Mouse (Mus musculus): Measurements from ENCODE around the gene Pagr1a.

Gene Pagr1a

DNA sequence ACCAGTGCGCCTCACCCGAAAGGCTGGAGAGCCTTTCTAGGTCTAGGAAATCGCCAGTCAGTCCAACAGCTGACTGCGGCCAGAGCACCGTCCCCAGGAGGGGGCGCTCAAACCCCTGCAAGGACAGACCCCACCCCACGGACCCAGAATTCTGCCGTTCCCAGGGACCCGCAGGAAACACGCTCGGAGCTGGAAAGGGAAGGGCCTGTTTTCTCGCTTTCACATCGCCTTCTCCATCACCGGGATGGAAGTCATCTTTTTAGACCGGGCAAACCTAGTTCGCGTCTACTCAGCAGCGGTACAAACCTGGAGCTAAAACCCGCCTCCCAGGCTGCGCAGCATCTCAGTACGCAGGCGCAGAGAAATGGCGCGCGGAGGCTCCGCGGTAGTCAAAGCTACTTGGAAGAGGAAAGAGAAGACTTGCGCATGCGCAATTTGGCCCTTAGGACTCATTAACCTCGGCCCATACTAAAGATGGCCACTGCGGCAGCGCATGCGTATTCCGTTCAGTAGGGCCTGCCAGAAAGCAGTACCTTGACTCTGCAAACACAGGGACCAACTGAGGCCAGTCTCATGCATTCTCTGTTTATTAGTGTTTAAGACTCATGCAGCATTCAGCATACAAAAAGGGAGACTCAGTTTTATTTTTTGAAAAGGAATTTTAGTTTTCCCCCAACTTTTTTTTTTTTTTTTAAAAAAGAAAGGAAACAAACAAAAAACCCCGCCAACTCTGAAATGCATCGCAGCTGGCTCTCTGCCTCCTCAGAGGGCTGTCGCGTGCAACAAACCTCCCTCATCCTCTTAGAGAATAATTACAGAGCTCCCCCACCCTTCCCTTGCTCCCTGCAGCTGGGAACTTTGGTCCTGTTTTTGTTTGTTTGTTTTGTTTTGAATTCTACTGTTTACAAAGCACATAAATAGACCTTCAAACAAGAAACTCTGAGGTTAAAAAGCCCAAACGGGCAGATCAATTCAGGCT is at the start of gene Pagr1a:
Gene Pagr1a, minus strand, starts transcription at position 382 of the 979 bp plus-strand sequence.
- DNase-seq = peak; percentile 93 to 94

GRCm38 (mm10) chr7:127066317-127066716 is 49.2 kb upstream of the Pagr1a start:
- no peak for DNase-seq

DNA sequence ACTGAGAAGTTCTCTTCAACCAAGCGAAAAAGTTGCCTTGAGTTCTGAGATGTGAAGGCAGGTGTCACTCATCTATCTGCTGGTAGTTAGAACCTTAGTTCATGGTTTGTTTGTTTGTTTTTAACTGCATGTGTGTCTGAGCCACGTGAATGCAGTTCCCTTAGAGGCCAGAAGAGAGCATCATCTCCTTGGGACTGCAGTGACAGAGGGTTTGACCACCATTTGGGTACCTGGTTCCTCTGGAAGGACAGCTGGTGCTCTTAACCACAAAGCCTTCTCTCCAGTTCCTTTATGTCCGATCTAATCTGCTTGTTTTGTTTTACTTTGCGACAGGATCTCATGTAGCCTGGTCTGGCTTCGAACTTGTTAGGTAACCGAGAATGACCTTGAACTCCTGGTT is 48.4 kb upstream of the Pagr1a start:
- no peak for DNase-seq

DNA sequence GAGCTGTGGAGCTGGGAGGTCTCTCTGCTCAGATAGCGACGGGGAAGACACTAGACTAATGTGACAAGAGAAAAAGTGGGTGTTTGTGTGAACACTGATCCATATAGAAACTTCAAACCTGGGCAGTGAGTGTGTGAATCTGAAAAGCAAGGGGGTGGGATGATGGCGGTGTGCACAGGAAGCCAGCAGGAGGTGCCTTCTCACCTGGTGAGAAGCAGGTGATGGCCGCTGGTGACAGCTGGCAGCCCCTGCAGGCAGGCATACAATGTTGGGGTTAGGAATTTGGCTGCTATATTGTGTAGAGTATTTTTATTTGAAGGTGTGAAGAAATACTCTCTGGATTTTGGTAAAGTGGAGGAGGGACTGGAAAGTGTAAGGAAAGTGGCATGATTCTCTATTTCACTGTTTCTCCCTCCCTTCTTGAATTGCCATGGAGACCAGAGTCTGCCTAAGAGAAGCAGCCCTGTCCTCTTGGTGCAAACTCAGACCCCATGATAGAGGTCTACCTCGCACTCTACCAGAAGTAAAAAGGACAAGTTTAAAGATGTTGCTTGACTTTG is 38.0 kb upstream of the Pagr1a start:
- DNase-seq = no peak

- DNase-seq = peak; percentile 76 to 87
These were observed 24.9 kb upstream of the Pagr1a start, which contains the start of gene Kif22 for GRCm38 (mm10) chr7:127041851-127042672. TSS of gene Kif22 (minus strand) at chr7:127042471.

DNA sequence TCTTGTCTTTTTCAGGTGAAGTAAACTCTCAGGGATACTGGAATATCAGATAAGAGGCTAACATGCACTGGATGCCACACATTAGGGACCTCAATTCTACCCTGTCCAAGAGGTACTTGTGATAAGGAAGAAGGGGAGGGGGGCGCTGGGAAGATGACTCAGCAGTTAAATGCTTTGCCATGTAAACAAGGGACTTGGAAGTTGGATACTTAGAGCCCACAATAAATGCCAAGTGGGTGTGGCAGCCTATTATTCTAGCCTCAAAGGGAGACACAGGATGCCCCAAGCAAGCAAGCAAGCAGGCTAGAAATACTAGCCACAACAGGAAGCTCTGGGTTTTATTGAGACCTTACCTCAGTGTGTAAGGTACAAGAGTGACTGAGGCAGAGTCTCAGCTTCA is 14.1 kb upstream of the Pagr1a start:
- no peak for DNase-seq

DNA sequence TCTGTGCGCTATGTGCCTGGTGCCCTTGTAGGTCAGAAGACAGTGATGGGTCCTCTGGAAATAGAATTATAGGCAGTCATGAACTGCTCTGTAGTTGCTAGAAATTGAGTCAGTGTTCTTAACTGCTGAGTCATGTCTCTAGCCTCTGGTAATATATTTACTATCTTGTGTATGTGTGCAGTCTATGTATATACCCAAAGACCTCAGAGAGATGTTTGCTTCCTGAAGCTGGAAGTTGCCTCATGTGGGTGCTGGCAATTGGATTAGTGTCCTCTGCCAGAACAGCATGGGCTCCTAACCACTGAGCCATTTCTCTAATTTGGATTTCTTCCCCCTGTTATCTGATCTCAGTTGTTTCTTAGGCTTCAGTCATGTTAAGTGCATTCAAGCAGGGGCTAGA is 13.0 kb upstream of the Pagr1a start:
- DNase-seq = no peak

DNA sequence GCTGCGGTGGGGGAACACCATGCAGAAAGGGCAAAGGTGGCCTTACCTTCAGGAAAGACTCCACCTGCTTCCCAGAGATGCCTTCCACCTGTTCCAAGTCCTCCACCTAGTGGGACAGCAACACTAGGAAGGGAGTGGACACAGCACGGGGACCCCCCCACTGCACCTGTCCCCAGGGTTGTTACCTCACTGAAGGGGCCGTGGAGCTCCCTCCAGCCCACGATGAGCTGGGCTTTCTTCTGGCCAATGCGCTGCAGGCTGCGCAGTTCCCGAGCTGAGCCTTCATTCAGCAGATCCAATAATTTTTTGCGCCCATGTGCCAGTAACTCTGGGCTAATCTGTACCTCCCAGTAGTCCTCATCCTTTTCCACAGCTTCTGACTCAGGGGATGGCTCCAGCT is 10.7 kb upstream of the Pagr1a start:
- peak in 1 of 2 experiments; percentile 30 for DNase-seq

- DNase-seq = peak; percentile 98 to 99
These were observed 10.0 kb upstream of the Pagr1a start, which contains the start of gene Maz for GRCm38 (mm10) chr7:127026984-127027726. TSS of gene Maz (minus strand) at chr7:127027037.

- DNase-seq = peak; percentile 76
These were observed 9.4 kb upstream of the Pagr1a start for GRCm38 (mm10) chr7:127026616-127026983.

GRCm38 (mm10) chr7:127026161-127026600 is 9.0 kb upstream of the Pagr1a start:
- DNase-seq = peak; percentile 63 to 69

GRCm38 (mm10) chr7:127025556-127026160 is 8.5 kb upstream of the Pagr1a start:
- peak; percentile 43 to 58 for DNase-seq

DNA sequence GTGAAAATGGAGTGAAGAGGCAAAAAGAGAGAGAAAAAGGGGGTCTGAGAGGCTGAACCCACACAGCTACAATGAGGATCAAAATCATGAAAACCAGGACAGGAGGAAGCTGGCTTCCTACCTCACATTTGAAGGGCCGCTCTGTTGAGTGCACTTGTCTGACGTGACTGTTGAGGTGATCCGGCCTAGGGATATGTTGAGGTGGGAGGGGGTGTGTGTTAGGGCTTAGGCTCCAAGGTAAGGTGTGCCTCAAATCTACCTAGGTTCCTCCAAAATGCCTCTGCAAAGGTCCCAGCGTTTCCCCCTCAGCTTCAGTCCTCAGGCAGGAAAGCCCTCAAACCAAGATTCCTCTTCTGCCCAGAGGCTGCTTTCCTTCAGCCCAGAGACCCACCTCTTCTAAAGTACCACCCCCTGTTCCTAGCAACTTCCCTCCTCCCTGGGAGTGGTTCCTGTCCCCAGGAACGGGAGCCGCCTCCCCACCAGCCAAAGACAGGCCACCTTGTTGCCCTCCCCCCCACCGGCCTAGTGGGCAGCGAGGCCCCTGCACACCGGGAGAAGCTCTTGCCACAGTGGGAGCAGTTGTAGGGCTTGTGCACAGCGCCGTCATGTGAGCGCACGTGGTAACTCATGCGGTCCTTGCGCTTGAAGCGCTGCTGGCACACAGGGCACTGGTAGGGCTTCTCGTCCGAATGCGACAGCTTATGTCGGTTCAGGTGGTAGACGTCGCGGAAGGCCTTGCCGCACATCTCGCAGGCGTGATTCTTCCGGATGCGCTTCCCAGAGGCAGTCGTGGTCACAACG is 7.8 kb upstream of the Pagr1a start:
- DNase-seq = peak; percentile 71 to 73

DNA sequence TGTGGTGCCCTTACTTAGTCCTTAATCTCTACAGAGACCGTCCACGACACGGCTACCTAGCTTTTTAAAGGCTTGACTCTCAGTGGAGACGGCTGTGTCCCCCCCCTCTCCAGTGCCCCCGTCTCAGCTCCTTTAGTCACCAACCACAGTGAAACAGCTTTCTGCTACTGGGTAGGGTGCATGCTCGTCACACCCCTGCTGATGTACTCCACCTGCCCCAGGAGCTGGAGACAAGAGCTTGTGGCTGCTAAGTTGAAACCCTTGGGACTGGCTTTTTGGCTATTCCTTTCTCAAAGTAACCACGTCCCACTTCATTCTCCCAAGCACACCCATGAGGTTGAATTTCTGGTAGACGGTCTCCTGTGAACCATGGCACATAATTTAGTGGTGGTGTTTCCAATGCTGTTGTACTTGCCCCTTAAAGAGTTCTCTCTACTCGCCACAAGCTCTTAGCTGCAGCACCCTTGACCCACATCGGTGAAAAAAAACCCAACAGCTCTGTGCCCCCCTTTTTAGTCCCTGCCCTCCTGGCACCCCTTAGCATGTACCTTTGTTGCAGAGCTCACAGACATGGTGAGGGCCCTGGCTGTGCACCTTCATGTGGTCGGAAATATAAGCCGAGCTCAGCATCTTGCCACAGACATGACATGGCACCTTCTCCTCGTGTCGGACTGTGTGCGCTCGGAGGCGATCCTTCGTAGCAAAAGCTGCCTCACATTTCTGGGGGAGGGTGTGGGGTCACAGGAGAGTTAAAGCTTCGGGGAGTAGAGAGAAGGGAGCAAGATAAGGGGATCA is 6.9 kb upstream of the Pagr1a start:
- DNase-seq = no peak

GRCm38 (mm10) chr7:127023272-127023691 is 6.1 kb upstream of the Pagr1a start:
- no peak for DNase-seq

DNA sequence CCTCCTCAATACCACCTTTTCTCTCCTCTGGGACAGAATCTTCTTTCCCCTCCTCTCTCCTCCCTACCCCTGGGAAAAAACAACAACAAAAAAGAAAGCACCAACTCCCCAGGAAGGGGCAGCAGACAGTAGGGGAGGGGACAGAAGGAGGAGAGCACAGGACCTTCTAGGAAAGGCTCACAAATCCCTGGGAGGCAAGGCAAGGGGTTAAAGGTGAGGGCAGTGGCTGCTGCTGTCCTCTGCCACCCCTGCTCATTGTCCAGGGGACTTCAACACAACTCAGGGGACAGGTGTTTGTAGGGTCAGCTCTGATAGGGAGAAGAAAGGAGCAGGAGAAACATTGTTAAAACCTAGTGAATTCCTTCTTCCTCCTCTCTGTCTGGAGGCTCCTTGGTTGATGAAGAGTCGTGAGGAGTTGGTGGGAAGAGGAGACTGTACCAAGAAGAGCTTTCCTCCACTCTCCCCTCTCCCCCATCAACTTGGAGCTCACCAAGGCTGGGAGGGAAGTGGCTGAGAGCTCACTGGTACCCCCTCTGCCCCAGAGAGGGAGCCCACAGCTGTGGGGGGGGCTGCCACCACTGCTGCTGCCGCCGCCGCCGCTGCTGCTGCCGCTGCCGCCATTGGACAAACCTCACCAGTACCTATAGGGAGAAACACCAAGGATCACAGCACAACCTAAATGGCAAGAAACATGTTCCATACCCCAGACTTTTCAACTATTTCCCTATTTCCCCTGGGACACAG is 5.5 kb upstream of the Pagr1a start:
- no peak for DNase-seq

DNA sequence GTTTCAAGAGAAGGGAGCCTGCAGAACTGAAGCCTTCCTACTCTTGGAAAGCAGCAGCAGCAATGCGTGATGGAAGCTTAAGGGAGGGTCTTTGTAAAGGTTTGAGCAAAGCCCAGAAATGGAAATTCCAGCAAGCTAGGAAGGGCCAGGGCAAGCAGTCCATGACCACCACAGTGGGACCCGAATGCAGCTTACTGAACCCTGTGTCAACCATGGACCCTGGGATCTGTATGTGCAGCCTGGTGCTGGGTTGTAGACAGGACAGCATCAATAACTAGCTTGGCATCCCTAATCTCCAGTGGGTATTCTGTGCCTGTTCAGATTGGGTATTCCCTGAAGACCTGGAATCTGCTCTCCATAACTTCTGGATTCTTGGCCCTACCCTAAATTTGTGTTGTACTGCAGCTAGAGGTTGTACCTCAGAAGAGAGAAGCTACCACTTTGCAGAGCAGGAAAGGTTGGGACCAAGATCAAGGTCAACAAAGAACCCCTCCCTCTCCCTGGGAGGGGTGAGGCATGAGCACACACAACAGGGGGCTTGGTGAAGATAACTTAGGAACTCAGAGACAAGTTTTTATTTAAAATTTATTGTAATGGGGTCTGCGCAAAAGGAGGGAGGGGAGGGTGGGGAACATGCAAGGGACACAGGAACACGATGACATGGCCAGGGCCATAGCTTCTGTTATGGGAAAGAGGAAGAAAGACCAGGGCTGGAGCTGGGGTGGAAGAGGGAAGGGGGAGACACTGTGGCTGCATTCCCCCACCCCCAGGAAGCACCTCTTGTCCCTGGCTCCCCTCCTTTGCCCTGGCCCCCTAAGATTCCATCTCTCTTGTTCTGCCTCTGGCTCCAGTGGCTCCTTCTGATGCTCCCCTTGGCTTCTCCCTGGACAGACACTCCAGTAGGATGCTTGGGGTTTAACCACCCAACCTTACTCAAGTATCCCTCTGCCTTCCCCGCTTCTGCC is 4.7 kb upstream of the Pagr1a start:
- no peak for DNase-seq

Measured in spleen, adult 18-20 months (tissue).